In the genomic region with DNA sequence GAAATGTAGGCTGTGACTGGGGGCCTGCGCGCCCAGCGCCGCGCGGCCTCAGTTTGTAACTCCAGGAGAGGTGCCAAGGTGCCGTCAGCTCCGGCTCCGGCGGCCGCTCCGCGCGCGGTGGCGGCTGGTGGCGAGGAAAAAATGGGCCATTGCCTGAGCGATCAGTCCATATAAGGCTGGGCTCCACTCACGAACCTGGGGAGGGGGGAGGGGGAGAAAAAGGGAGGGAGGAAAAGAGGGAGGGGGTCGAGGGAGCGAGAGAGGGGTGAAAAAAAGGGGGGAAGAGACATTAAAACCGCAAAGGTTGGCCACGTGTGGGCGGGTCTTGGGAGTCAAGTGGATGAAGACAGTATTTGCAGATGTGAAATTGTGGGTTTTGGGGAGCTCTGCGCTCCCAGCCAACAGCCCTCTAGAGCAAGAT, we compare ENCODE assay signal across 11 mouse cellular contexts. TPM values are rescaled to one million over a fixed set of nuclear protein-coding genes. Genes with fewer than 3 reads are reported as not detected.
DNase-seq lines count a peak whose midpoint lies in the region; ATAC-seq and TF ChIP-seq lines count a peak whose summit lies in the region.
"Had no signal": no experiment of that assay in that cellular context is flagged by ENCODE, and none has a peak within 500 bp of the region (broad histone marks: within the 10 kb centered on the region; RNA-seq: fewer than 3 reads in every experiment).

No protein-coding gene starts in this region.

- peaks cover 93% of the 10 kb centered on the region for H3K27me3 ChIP-seq in lung, postnatal 0 days (replicated peaks; ENCODE audit: insufficient read depth, low read length)
- peaks cover 97% of the 10 kb centered on the region for H3K27me3 ChIP-seq in limb, embryonic 14.5 days (ENCODE audit: control insufficient read depth, insufficient read depth, low read length)
- peaks cover 97% of the 10 kb centered on the region for H3K27me3 ChIP-seq in stomach, embryonic 16.5 days (ENCODE audit: control insufficient read depth, insufficient read depth, low read length)

- TF ChIP-seq POLR2A in limb, embryonic 14.5 days (IDR thresholded peaks at IDR 0.05; ENCODE audit: borderline replicate concordance, extremely low read depth, insufficient read depth, insufficient read length) = no peak

- TF ChIP-seq EP300 in lung, postnatal 0 days (IDR thresholded peaks at IDR 0.05) = no peak

- H3K36me3 ChIP-seq in lung, postnatal 0 days (ENCODE audit: insufficient read depth, low read length) = no peaks in the 10 kb centered on the region
- H3K36me3 ChIP-seq in limb, embryonic 14.5 days (ENCODE audit: control insufficient read depth, insufficient read depth, low read length) = no peaks in the 10 kb centered on the region
- no peaks in the 10 kb centered on the region for H3K36me3 ChIP-seq in stomach, embryonic 16.5 days (ENCODE audit: control insufficient read depth, insufficient read depth, low read length)

- TF ChIP-seq CTCF in lung, postnatal 0 days (IDR thresholded peaks at IDR 0.05) = no peak

- H3K4me2 ChIP-seq in lung, postnatal 0 days (replicated peaks; ENCODE audit: low read depth, low read length) = peak overlapping the region; percentile 51
- no peak overlapping the region for H3K4me2 ChIP-seq in limb, embryonic 14.5 days (replicated peaks; ENCODE audit: low read depth, low read length, severe bottlenecking)
- no peak overlapping the region for H3K4me2 ChIP-seq in stomach, embryonic 16.5 days (ENCODE audit: low read depth, low read length)

- DNase-seq in embryo, embryonic 10.5 days (ENCODE audit: low spot score) = peak; percentile 44
- no peak for DNase-seq in embryo, embryonic 10 days (ENCODE audit: low spot score)
- DNase-seq in lung, postnatal 0 days (ENCODE audit: low spot score) = no peak
- no peak for DNase-seq in lung, postnatal 14 days
- no peak for DNase-seq in limb, embryonic 14.5 days (ENCODE audit: low spot score)
- DNase-seq in urinary bladder, adult 2 months (ENCODE audit: low spot score) = no peak
- DNase-seq in cerebellum, adult 11 months = no peak
- DNase-seq: cerebellum, adult 11-12 months; lung, adult 2 months; thymus, adult 2 months had no signal

- H3K9ac ChIP-seq in lung, postnatal 0 days (replicated peaks; ENCODE audit: low read depth) = no peak overlapping the region
- no peak overlapping the region for H3K9ac ChIP-seq in limb, embryonic 14.5 days (ENCODE audit: low read depth, low read length, severe bottlenecking)
- no peak overlapping the region for H3K9ac ChIP-seq in stomach, embryonic 16.5 days (ENCODE audit: low read length)

- H3K9me3 ChIP-seq in lung, postnatal 0 days (ENCODE audit: low read length) = no peaks in the 10 kb centered on the region
- H3K9me3 ChIP-seq in limb, embryonic 14.5 days (ENCODE audit: control insufficient read depth, low read length) = no peaks in the 10 kb centered on the region
- H3K9me3 ChIP-seq in stomach, embryonic 16.5 days (replicated peaks; ENCODE audit: control insufficient read depth, low read length) = no peaks in the 10 kb centered on the region

- H3K27ac ChIP-seq in lung, postnatal 0 days (ENCODE audit: low read length) = no peak overlapping the region
- no peak overlapping the region for H3K27ac ChIP-seq in limb, embryonic 14.5 days (replicated peaks; ENCODE audit: low read depth, low read length)
- H3K27ac ChIP-seq in stomach, embryonic 16.5 days (ENCODE audit: low read length) = no peak overlapping the region

- no peak for ATAC-seq in lung, postnatal 0 days
- no peak for ATAC-seq in limb, embryonic 14.5 days (ENCODE audit: low FRiP score, low read depth)
- ATAC-seq in stomach, embryonic 16.5 days (ENCODE audit: insufficient read depth, low FRiP score) = no peak

- peaks cover 15% of the 10 kb centered on the region for H3K4me1 ChIP-seq in lung, postnatal 0 days (ENCODE audit: insufficient read depth, low read depth, low read length)
- peaks cover 8% of the 10 kb centered on the region; the same call in 1 of the 2 replicates for H3K4me1 ChIP-seq in limb, embryonic 14.5 days (ENCODE audit: control insufficient read depth, insufficient read depth, low read length)
- H3K4me1 ChIP-seq in stomach, embryonic 16.5 days (ENCODE audit: control insufficient read depth, insufficient read depth, low read length) = peaks cover 12% of the 10 kb centered on the region; the same call in 1 of the 2 replicates

- 3% methylated on average over 25 of the region's 25 CpGs for WGBS in lung, postnatal 0 days
- whole genome bisulfite sequencing in limb, embryonic 14.5 days = under 1% methylated on average over 25 of the region's 25 CpGs
- WGBS in stomach, embryonic 16.5 days = under 1% methylated on average over 25 of the region's 25 CpGs

- peak overlapping the region; percentile 28; the same call in 1 of the 2 replicates for H3K4me3 ChIP-seq in lung, postnatal 0 days (ENCODE audit: low read depth, low read length)
- 0 out of 2 replicates have a peak overlapping the region, but pooled peaks have one; percentile 7 for H3K4me3 ChIP-seq in limb, embryonic 14.5 days (replicated peaks; ENCODE audit: low read length)
- peak overlapping the region; percentile 23 for H3K4me3 ChIP-seq in stomach, embryonic 16.5 days (replicated peaks; ENCODE audit: low read length)

RNA-seq across cellular contexts. Expression of a gene that starts 7.8 kb away (rescaled TPM):
- not detected in 2 replicates for polyA plus RNA-seq in lung, postnatal 0 days (2015; fragmentation: Nextera tagmentation; extraction: Ambion mirVana)
- polyA plus RNA-seq in limb, embryonic 14.5 days (2012; rRNA removed) = 0.09 and 0.20 TPM in 2 replicates
- polyA plus RNA-seq in limb, embryonic 14.5 days (2014; fragmentation: Nextera tagmentation; extraction: Ambion mirVana) = 0.22 TPM in 1 of 2 replicates, not detected in the other
- polyA plus RNA-seq in stomach, embryonic 16.5 days (2015; fragmentation: Nextera tagmentation; extraction: Ambion mirVana) = 1.0 and 1.5 TPM in 2 replicates
- not detected in 2 replicates for polyA plus RNA-seq in urinary bladder, adult 2 months (2012; rRNA removed)
- polyA plus RNA-seq: lung, adult 2 months had no signal
